8 mouse cellular contexts compared by ENCODE assay signal in genomic region chr14:34821131-34821790, GRCm38 (mm10). TPM values are rescaled to one million over a fixed set of nuclear protein-coding genes. Genes with fewer than 3 reads are reported as not detected.
DNase-seq lines count a peak whose midpoint lies in the region; ATAC-seq and TF ChIP-seq lines count a peak whose summit lies in the region.

No protein-coding gene starts in this region.

- ATAC-seq in kidney, postnatal 0 days (replicated peaks; ENCODE audit: low FRiP score, low read depth) = no peak
- ATAC-seq in embryonic facial prominence, embryonic 12.5 days (ENCODE audit: insufficient number of reproducible peaks, insufficient read depth, low FRiP score, low TSS enrichment) = no peak
- no peak for ATAC-seq in hindbrain, embryonic 13.5 days (ENCODE audit: low FRiP score)
- ATAC-seq in midbrain, embryonic 14.5 days (ENCODE audit: low FRiP score, low TSS enrichment) = no peak

- H3K4me1 ChIP-seq in kidney, postnatal 0 days (replicated peaks; ENCODE audit: insufficient read depth, low read length) = no peaks in the 10 kb centered on the region
- H3K4me1 ChIP-seq in embryonic facial prominence, embryonic 12.5 days = peaks cover 22% of the 10 kb centered on the region
- H3K4me1 ChIP-seq in hindbrain, embryonic 13.5 days (replicated peaks) = peaks cover 49% of the 10 kb centered on the region
- H3K4me1 ChIP-seq in midbrain, embryonic 14.5 days (ENCODE audit: control insufficient read depth, insufficient read depth, low read length) = peaks cover 26% of the 10 kb centered on the region

- peak overlapping the region; percentile 78 for H3K4me2 ChIP-seq in kidney, postnatal 0 days (ENCODE audit: low read length)
- peak overlapping the region; percentile 65 for H3K4me2 ChIP-seq in embryonic facial prominence, embryonic 12.5 days (replicated peaks)
- peak overlapping the region; percentile 83 for H3K4me2 ChIP-seq in hindbrain, embryonic 13.5 days
- peak overlapping the region; percentile 93 for H3K4me2 ChIP-seq in midbrain, embryonic 14.5 days (ENCODE audit: low read length)

- TF ChIP-seq CTCF in kidney, postnatal 0 days (IDR thresholded peaks at IDR 0.05; ENCODE audit: low read depth) = no peak

- H3K4me3 ChIP-seq in kidney, postnatal 0 days (replicated peaks; ENCODE audit: low read depth, low read length) = peak overlapping the region; percentile 9; the same call in 1 of the 2 replicates
- H3K4me3 ChIP-seq in embryonic facial prominence, embryonic 12.5 days = peak overlapping the region; percentile 56
- H3K4me3 ChIP-seq in hindbrain, embryonic 13.5 days = peak overlapping the region; percentile 60
- peak overlapping the region; percentile 69 for H3K4me3 ChIP-seq in midbrain, embryonic 14.5 days (replicated peaks; ENCODE audit: low read depth, low read length)

- no peak for DNase-seq in kidney, postnatal 0 days (ENCODE audit: low spot score)
- DNase-seq in kidney, postnatal 25 days = no peak
- DNase-seq in midbrain, embryonic 14.5 days = peak; percentile 38
- no peak for DNase-seq in adrenal gland, postnatal 14 days
- DNase-seq in ovary, postnatal 10 days (ENCODE audit: low spot score) = no peak
- DNase-seq in adrenal gland, adult 8-10 months = no peak

- no peak overlapping the region for H3K27ac ChIP-seq in kidney, postnatal 0 days
- H3K27ac ChIP-seq in embryonic facial prominence, embryonic 12.5 days = no peak overlapping the region
- H3K27ac ChIP-seq in hindbrain, embryonic 13.5 days = no peak overlapping the region
- H3K27ac ChIP-seq in midbrain, embryonic 14.5 days (replicated peaks; ENCODE audit: low read depth, low read length) = no peak overlapping the region

- no peaks in the 10 kb centered on the region for H3K9me3 ChIP-seq in kidney, postnatal 0 days (replicated peaks; ENCODE audit: low read length)
- no peaks in the 10 kb centered on the region for H3K9me3 ChIP-seq in embryonic facial prominence, embryonic 12.5 days
- H3K9me3 ChIP-seq in hindbrain, embryonic 13.5 days = no peaks in the 10 kb centered on the region
- H3K9me3 ChIP-seq in midbrain, embryonic 14.5 days (ENCODE audit: control insufficient read depth, low read length) = no peaks in the 10 kb centered on the region

- H3K36me3 ChIP-seq in kidney, postnatal 0 days (ENCODE audit: insufficient read depth, low read length) = no peaks in the 10 kb centered on the region
- H3K36me3 ChIP-seq in embryonic facial prominence, embryonic 12.5 days = no peaks in the 10 kb centered on the region
- no peaks in the 10 kb centered on the region for H3K36me3 ChIP-seq in hindbrain, embryonic 13.5 days
- H3K36me3 ChIP-seq in midbrain, embryonic 14.5 days (ENCODE audit: control insufficient read depth, insufficient read depth, low read length) = no peaks in the 10 kb centered on the region

- H3K27me3 ChIP-seq in kidney, postnatal 0 days (ENCODE audit: insufficient read depth, low read length) = peaks cover 64% of the 10 kb centered on the region
- H3K27me3 ChIP-seq in embryonic facial prominence, embryonic 12.5 days = peaks cover 87% of the 10 kb centered on the region
- H3K27me3 ChIP-seq in hindbrain, embryonic 13.5 days = peaks cover 64% of the 10 kb centered on the region
- peaks cover 40% of the 10 kb centered on the region for H3K27me3 ChIP-seq in midbrain, embryonic 14.5 days (ENCODE audit: control insufficient read depth, insufficient read depth, low read length)

- WGBS in kidney, postnatal 0 days = 2% methylated on average over 26 of the region's 26 CpGs
- 2% methylated on average over 26 of the region's 26 CpGs for WGBS in embryonic facial prominence, embryonic 12.5 days
- 2% methylated on average over 26 of the region's 26 CpGs for WGBS in hindbrain, embryonic 13.5 days
- WGBS in midbrain, embryonic 14.5 days = 2% methylated on average over 26 of the region's 26 CpGs

- H3K9ac ChIP-seq in kidney, postnatal 0 days (ENCODE audit: low read depth, low read length) = no peak overlapping the region
- H3K9ac ChIP-seq in embryonic facial prominence, embryonic 12.5 days = no peak overlapping the region
- peak overlapping the region; percentile 79 for H3K9ac ChIP-seq in hindbrain, embryonic 13.5 days
- peak overlapping the region; percentile 77 for H3K9ac ChIP-seq in midbrain, embryonic 14.5 days (replicated peaks; ENCODE audit: low read length)

RNA-seq across cellular contexts. Expression of gene Grid1, which starts 1.4 kb away (rescaled TPM):
- polyA plus RNA-seq in kidney, postnatal 0 days (2015; fragmentation: Nextera tagmentation; extraction: Ambion mirVana) = 0.65 and 0.91 TPM in 2 replicates
- polyA plus RNA-seq in embryonic facial prominence, embryonic 12.5 days (2016; fragmentation: Nextera tagmentation; extraction: Ambion mirVana) = 0.65 and 0.71 TPM in 2 replicates
- 3.5 and 3.6 TPM in 2 replicates for polyA plus RNA-seq in hindbrain, embryonic 13.5 days (2015; fragmentation: Nextera tagmentation; extraction: Ambion mirVana)
- 4.9 and 5.1 TPM in 2 replicates for polyA plus RNA-seq in midbrain, embryonic 14.5 days (2014; fragmentation: Nextera tagmentation; extraction: Ambion mirVana)
- 0.41 and 0.45 TPM in 2 replicates for total RNA-seq in adrenal gland, postnatal 14 days (2021)
- total RNA-seq in adrenal gland, adult 8-10 months (2022) = 1 to 10 TPM; 1.3 to 1.7 (median 1.4) TPM

Comparison
In these comparisons a context has a peak if more than half of its experiments do, and no peak if none do; other contexts are left out.
1. H3K4me3 ChIP-seq: peak in every context shown above with its lines; median percentile 69 in midbrain, embryonic 14.5 days; 60 in hindbrain, embryonic 13.5 days; 56 in embryonic facial prominence, embryonic 12.5 days; 9 in kidney, postnatal 0 days.
2. H3K9ac ChIP-seq: peak in hindbrain, embryonic 13.5 days (single experiment) and midbrain, embryonic 14.5 days (single experiment); none in kidney, postnatal 0 days (single experiment) and embryonic facial prominence, embryonic 12.5 days (single experiment).
3. Peak in every context shown above with its lines, with median percentiles within 50 percentile points of each other: H3K4me2 ChIP-seq.